Mouse (Mus musculus): ENCODE data around the gene Pdcd1lg2. TPM values are rescaled to one million over a fixed set of nuclear protein-coding genes. Genes with fewer than 3 reads are reported as not detected.
A peak's percentile ranks its signal among the peaks of the same experiment; 100 is the strongest.
"Not testable (repeated sequence)": the region's sequence is repeated elsewhere in the genome, so short reads cannot be mapped to it uniquely, and the experiment has no call there.

Pdcd1lg2 gene
- polyA plus RNA-seq, 1 experiment from 2014 or later = not detected

DNA sequence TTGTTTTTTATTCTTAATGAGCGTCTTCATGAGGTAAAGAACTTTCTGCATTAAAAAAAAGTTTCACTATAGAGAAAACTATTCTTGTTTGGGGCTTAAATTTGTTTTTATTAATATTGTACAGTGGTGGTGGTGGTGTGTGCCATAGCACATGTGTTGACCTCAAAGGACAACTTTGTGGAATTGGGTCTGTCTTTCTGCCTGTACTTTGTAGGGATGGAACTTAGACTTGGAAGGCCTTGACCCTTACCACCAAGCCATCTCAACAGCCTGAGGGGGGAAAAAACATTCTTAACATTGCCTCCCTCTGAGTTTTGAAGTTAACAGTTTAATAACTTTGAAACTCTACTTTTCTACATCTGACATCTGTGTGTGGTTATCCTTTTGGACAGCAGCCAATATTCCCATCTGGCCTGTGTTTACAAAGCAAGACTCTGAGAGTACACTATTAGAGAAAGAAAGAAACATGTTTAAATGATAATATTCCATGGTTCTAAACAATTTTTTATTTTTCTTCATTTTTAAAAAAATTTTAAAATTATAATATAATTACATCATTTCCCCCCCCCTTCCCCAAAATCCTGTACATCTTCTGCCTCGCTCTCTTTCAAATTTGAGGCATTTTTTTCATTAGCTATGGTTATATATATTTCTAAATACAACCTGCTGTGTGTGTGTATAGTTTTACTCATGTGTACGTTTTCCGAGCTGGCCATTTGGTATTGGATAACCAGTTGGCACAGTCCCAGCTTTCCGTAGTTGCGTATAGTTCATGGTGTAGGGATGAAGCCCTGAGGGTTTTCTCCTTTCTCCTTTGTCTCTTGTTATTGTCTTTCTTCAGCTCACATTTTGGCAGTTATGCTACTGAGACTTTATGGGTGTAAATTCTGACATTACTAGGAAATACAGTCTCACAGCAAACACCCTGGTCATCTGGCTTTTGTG is 2.0 kb downstream of the Pdcd1lg2 start:
- Histone ChIP-seq H3K9me3 (no peaks in the 10 kb centered on the region), H3K36me3 (no peaks in the 10 kb centered on the region), H3K4me1 (peaks cover 3% of the 10 kb centered on the region; the same call in 1 of the 2 replicates), H3K27me3 (ENCODE audit: insufficient read depth, poor library complexity, severe bottlenecking) (no peaks in the 10 kb centered on the region), H3K27ac (no peak overlapping the region), H3K4me3 (no peak overlapping the region)
- no peak for DNase-seq (ENCODE audit: low spot score)
- WGBS = 88% methylated on average over 6 of the region's 6 CpGs

DNA sequence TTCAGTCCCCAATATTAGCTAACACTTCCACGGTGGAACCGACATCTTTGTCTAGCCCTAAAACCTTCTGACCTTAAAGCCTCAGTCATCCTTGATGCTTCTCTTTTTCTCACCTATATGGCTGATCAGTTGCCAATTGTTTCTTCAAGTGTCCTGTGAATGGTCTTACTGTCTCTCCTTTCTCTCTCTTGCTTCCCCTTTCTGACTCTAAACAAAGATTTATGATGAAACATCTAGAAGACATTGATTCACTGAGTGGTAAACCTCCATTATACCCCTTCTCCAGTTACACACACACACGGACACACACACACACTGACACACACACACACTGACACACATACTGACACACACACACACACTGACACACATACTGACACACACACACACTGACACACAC is 3.8 kb downstream of the Pdcd1lg2 start:
- Histone ChIP-seq H3K4me1 (peaks cover 11% of the 10 kb centered on the region; the same call in 1 of the 2 replicates), H3K27me3 (ENCODE audit: insufficient read depth, poor library complexity, severe bottlenecking) (no peaks in the 10 kb centered on the region), H3K9me3 (no peaks in the 10 kb centered on the region), H3K27ac (no peak overlapping the region), H3K36me3 (no peaks in the 10 kb centered on the region), H3K4me3 (no peak overlapping the region)
- WGBS = 87% methylated on average over 3 of the region's 3 CpGs
- DNase-seq (ENCODE audit: low spot score) = no peak

DNA sequence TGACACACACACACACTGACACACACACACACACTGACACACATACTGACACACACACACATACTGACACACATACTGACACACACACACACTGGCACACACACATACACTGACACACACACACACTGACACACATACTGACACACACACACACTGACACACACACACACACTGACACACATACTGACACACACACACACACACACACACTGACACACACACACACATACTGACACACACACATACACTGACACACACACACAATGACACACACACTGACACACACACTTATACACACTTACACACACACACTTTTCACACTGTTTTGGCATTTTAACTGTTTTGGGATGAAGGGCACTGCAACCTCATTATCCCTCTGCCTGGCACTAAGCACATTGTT is 4.2 kb downstream of the Pdcd1lg2 start:
- H3K4me3 ChIP-seq; H3K9me3 ChIP-seq; H3K27ac ChIP-seq; H3K36me3 ChIP-seq; H3K27me3 ChIP-seq (ENCODE audit: insufficient read depth, poor library complexity, severe bottlenecking); DNase-seq (ENCODE audit: low spot score): not testable (repeated sequence)
- H3K4me1 ChIP-seq = peaks cover 11% of the 10 kb centered on the region; the same call in 1 of the 2 replicates

DNA sequence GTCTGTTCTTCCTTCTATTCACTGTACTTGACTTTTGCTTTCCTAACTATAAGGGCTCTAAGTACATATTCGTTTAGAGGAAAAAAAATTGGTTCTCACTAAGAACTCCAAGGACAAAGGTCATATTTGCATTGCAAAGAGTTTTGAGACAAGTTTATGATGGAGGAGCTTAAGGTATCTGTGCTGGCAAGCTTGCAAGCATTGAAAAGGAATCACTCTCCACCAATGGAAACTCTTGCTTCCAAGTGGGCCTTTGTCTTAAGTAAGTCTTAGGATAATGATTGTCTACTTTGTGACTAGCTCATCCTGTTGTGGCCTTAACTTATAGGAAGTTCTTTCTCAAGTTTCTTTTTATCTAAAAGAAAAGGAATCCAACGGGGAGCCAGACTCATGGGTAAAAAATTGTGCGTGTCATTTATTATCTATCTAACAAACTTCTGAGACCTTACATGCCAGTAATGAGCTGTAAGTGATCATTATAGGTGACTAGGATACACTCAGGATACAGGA is 5.7 kb downstream of the Pdcd1lg2 start:
- no peaks in the 10 kb centered on the region for H3K27me3 ChIP-seq (ENCODE audit: insufficient read depth, poor library complexity, severe bottlenecking)
- H3K36me3 ChIP-seq = no peaks in the 10 kb centered on the region
- 60% methylated on average over 3 of the region's 3 CpGs for WGBS
- H3K4me3 ChIP-seq = no peak overlapping the region
- H3K27ac ChIP-seq = no peak overlapping the region
- no peaks in the 10 kb centered on the region for H3K9me3 ChIP-seq
- peaks cover 11% of the 10 kb centered on the region; the same call in 1 of the 2 replicates for H3K4me1 ChIP-seq
- no peak for DNase-seq (ENCODE audit: low spot score)

DNA sequence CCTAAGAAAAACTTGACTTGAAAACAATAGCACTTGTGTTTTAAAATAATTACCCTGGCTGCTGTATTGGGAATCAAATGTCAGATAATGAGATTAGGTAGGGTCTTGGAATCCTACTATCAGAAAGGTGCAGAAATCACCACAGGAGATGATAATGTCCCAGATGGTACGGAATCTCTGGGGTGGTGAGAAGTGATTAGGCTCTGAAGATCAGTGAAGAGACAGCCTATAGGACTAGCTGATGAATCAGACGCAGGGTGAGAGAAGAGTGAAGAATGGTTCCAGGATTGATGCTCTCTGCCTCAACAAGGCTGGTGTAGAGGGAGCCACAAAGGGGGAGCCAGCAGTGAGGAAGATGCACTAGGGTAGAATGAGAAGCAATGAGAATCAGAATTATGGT is 6.5 kb downstream of the Pdcd1lg2 start:
- H3K4me1 ChIP-seq = peaks cover 11% of the 10 kb centered on the region; the same call in 1 of the 2 replicates
- no peaks in the 10 kb centered on the region for H3K9me3 ChIP-seq
- WGBS = 25% methylated on average over 2 of the region's 2 CpGs
- H3K27ac ChIP-seq = no peak overlapping the region
- H3K4me3 ChIP-seq = no peak overlapping the region
- H3K27me3 ChIP-seq (ENCODE audit: insufficient read depth, poor library complexity, severe bottlenecking) = no peaks in the 10 kb centered on the region
- DNase-seq (ENCODE audit: low spot score) = no peak
- no peaks in the 10 kb centered on the region for H3K36me3 ChIP-seq

DNA sequence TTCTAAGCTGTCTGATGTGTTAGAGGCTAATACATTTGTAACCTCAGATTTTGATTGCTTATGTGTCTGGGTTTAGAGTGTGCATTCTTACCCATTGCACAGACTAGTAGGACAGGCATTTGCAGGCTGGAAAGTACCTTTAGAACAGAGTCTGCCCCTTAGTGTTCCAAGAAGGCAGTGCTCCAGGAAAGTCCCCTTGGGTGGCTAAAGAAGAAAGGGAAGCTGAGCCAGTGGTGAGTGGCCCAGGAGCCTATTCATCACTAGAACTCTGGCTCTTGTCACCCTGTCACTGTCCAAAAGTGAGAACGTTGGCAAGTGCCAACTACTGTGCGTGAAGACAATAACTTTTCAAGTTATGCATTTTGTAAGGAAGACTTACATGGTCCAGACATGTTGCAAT is 7.2 kb downstream of the Pdcd1lg2 start:
- DNase-seq (ENCODE audit: low spot score) = no peak
- 39% methylated on average over 2 of the region's 2 CpGs for WGBS
- H3K4me3 ChIP-seq = no peak overlapping the region
- no peaks in the 10 kb centered on the region for H3K36me3 ChIP-seq
- peaks cover 11% of the 10 kb centered on the region; the same call in 1 of the 2 replicates for H3K4me1 ChIP-seq
- no peak overlapping the region for H3K27ac ChIP-seq
- H3K27me3 ChIP-seq (ENCODE audit: insufficient read depth, poor library complexity, severe bottlenecking) = no peaks in the 10 kb centered on the region
- no peaks in the 10 kb centered on the region for H3K9me3 ChIP-seq

DNA sequence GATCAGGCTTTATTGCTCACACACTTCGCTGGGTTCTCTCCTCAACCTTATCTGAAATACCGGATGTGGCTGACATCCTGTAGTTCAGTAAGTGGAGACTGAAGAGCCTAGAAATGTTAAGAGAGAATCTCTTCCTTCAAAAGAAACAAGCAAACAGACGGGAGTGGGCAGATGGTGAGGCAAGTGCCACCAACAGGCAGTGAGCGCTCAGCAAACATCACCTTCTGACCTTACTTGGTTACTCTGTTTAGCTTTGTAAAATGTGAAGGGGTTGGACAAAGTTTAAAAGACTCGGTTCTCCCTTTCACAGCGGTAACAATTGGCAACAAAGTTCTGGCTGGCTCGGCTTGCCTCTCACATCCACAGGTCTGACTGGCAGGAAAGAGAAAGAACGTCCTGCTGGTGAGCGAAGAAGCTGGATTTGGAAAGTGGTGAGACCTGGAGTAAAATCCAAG is 8.0 kb downstream of the Pdcd1lg2 start:
- H3K4me3 ChIP-seq = no peak overlapping the region
- H3K4me1 ChIP-seq = peaks cover 11% of the 10 kb centered on the region; the same call in 1 of the 2 replicates
- peak overlapping the region; percentile 37 for H3K27ac ChIP-seq
- no peaks in the 10 kb centered on the region for H3K36me3 ChIP-seq
- H3K9me3 ChIP-seq = no peaks in the 10 kb centered on the region
- no peaks in the 10 kb centered on the region for H3K27me3 ChIP-seq (ENCODE audit: insufficient read depth, poor library complexity, severe bottlenecking)
- no peak for DNase-seq (ENCODE audit: low spot score)
- WGBS = 23% methylated on average over 9 of the region's 9 CpGs

DNA sequence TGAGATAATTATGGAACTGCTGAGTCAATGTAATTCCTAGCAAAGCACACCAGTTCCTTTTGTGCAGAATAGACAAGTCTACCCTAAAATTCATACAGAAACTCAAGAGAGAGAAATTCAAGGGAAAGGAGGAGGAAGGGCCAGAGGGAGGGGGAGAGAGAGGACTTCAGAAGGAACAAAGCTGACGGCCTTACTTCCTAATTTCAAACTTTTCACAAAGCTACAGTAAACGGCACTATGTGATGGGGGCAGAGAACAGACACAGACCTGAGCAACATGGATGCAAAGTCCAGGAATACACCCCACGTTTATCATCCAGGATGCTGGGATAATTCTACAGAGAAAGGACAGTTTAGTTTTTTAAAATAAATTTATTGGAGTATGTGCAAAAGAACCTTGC is 8.8 kb downstream of the Pdcd1lg2 start:
- no peaks in the 10 kb centered on the region for H3K36me3 ChIP-seq

DNA sequence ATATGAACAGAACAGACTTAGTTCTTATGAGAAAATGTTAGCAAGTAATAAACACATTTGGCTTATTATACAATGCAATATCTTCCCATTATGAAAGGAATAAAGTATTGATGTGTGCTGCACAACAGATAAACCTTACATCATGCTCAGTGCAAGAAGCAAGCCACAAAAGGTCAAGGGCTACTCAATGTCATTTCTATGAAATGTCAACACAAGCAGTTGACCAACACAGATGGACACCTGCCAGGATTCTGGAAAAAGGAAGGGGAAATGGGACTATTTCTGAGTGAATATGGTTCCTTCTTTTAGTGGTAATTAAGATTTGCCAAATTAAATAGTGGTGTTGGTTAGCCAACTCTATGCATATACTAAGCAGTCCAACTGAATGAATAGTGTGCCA is 9.2 kb downstream of the Pdcd1lg2 start:
- Histone ChIP-seq H3K9me3 (no peaks in the 10 kb centered on the region), H3K27ac (no peak overlapping the region), H3K4me3 (no peak overlapping the region), H3K36me3 (no peaks in the 10 kb centered on the region), H3K27me3 (ENCODE audit: insufficient read depth, poor library complexity, severe bottlenecking) (no peaks in the 10 kb centered on the region), H3K4me1 (peaks cover 11% of the 10 kb centered on the region; the same call in 1 of the 2 replicates)
- DNase-seq (ENCODE audit: low spot score) = no peak

More for the DNA sequence above, 8.8 kb downstream of the Pdcd1lg2 start:
- H3K9me3 ChIP-seq = no peaks in the 10 kb centered on the region
- DNase-seq (ENCODE audit: low spot score) = no peak
- no peaks in the 10 kb centered on the region for H3K27me3 ChIP-seq (ENCODE audit: insufficient read depth, poor library complexity, severe bottlenecking)
- H3K4me1 ChIP-seq = peaks cover 11% of the 10 kb centered on the region; the same call in 1 of the 2 replicates
- H3K27ac ChIP-seq = no peak overlapping the region
- no peak overlapping the region for H3K4me3 ChIP-seq
- WGBS = 65% methylated on average over 3 of the region's 3 CpGs

DNA sequence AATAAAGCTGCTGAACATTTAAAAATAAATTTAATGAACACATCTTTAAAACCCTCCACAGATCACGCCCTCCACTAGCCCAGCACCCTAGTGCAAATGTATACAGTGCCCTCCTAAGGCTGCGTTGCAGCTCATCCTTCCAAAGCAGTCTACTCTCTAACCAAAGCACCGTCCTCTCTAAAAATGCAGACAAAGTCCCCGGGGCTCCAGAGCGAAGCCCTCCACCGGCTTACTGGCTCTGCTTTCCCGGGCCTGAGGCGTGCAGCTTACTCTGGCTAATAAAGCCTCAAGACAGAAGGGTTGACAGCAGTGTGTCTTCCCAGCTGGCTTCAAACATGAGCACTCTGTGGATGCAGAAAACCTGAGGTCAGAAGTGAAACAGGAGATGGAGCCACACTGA is 9.7 kb downstream of the Pdcd1lg2 start:
- peaks cover 11% of the 10 kb centered on the region; the same call in 1 of the 2 replicates for H3K4me1 ChIP-seq
- H3K36me3 ChIP-seq = no peaks in the 10 kb centered on the region
- H3K27me3 ChIP-seq (ENCODE audit: insufficient read depth, poor library complexity, severe bottlenecking) = no peaks in the 10 kb centered on the region
- DNase-seq (ENCODE audit: low spot score) = no peak
- no peak overlapping the region for H3K27ac ChIP-seq
- WGBS = 81% methylated on average over 8 of the region's 8 CpGs
- H3K9me3 ChIP-seq = no peaks in the 10 kb centered on the region
- no peak overlapping the region for H3K4me3 ChIP-seq

DNA sequence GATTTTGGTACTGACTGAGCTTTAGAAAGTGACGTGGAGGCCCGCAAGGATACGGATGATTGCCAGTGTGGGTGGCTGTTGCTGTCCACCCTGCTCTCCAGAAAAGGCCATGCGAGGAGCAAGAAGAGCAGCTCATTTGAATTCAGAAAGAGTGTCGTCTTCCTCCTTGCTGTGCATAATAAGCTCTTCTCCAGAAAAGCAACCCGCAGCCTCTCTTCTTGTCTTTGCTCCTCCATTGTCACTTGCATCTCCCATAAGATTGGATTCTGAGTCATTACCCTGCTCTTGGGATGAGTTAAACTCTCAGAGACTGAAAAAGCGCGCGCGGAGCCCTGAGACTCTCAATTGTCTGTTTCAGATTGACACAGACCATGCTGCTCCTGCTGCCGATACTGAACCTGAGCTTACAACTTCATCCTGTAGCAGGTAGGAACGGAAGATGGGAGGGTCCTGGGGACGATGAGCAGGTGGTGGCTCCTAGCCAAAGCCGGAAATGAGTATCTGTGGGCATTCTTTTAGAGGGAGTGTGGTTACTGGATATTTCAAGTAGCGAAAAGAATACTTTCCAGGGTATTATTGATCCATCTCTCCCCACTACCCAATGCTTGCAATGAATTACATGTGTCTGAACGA is 11.4 kb downstream of the Pdcd1lg2 start:
- Histone ChIP-seq H3K4me1 (peaks cover 11% of the 10 kb centered on the region; the same call in 1 of the 2 replicates), H3K36me3 (no peaks in the 10 kb centered on the region), H3K27ac (no peak overlapping the region), H3K27me3 (ENCODE audit: insufficient read depth, poor library complexity, severe bottlenecking) (no peaks in the 10 kb centered on the region), H3K9me3 (no peaks in the 10 kb centered on the region), H3K4me3 (no peak overlapping the region)
- 82% methylated on average over 16 of the region's 16 CpGs for WGBS
- DNase-seq (ENCODE audit: low spot score) = no peak

DNA sequence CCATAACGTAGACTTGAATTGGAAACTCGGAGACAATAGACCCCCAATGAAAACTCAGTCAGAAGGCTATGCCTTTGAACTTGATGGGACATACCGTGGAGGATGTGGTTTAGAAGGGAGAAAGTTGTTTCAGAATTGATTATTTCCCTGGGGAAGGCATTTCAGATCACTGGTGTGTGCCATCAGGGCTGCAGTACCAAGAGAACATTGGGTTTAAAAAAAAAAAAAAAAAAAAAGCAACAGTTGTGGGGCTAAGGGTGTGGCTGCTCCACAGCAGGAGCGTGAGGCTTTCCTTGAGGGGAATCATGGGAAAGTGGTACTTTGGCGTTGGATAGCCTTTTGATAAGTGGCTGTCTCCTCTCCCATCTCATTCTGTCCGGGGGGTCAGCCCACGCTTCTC is 12.1 kb downstream of the Pdcd1lg2 start:
- 82% methylated on average over 7 of the region's 7 CpGs for WGBS
- Histone ChIP-seq H3K27ac (no peak overlapping the region), H3K4me3 (no peak overlapping the region), H3K9me3 (no peaks in the 10 kb centered on the region), H3K36me3 (no peaks in the 10 kb centered on the region), H3K27me3 (ENCODE audit: insufficient read depth, poor library complexity, severe bottlenecking) (no peaks in the 10 kb centered on the region), H3K4me1 (peaks cover 11% of the 10 kb centered on the region; the same call in 1 of the 2 replicates)
- DNase-seq (ENCODE audit: low spot score) = no peak

DNA sequence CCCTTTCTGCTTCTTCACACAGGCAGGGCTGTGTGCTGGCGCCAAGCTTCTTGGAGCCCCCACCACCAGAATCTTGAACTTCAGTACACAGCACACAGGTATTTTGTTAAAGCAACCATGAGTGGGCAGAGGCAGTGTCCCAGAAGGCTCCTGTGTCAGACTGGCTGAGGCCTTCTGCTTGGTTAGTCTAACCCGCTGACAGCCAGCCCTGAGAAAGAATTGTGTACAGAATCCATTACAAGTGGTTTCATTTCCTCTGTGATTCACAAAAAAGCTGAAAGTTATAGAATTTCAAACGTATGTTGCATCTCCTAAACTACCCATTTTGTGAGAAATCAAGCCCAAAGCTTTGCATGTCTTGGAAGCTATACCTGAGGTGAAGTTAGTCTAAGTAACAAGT is 19.8 kb downstream of the Pdcd1lg2 start:
- no peaks in the 10 kb centered on the region for H3K4me1 ChIP-seq
- DNase-seq (ENCODE audit: low spot score) = no peak
- no peaks in the 10 kb centered on the region for H3K36me3 ChIP-seq
- H3K27ac ChIP-seq = no peak overlapping the region
- WGBS = 82% methylated on average over 3 of the region's 3 CpGs
- no peaks in the 10 kb centered on the region for H3K27me3 ChIP-seq (ENCODE audit: insufficient read depth, poor library complexity, severe bottlenecking)
- H3K9me3 ChIP-seq = no peaks in the 10 kb centered on the region
- H3K4me3 ChIP-seq = no peak overlapping the region
